Mouse (Mus musculus) forebrain, postnatal 0 days (tissue): Measurements from ENCODE around the gene Igfbp3. TPM values are rescaled to one million over a fixed set of nuclear protein-coding genes. Genes with fewer than 3 reads are reported as not detected.

ENCODE experiments used
- ATAC-seq: fragments of 200-750 bp; cut with Nextera tagmentation; 2 replicates; pipeline ENCODE4 v1.8.0; 2017; ENCODE audit warnings: mild to moderate bottlenecking, moderate library complexity
- DNase-seq: peaks from one replicate; pipeline ENCODE4 v3.0.0-alpha.2; 2015
- H3K27ac ChIP-seq: fragments of 300-500 bp; sonication (generic); 2 replicates; pipeline ENCODE4 v1.5.1; 2014; ENCODE audit warnings: low read depth, mild to moderate bottlenecking, antibody characterized with exemption, low read length, moderate library complexity, mixed read lengths
- H3K27me3 ChIP-seq: fragments of 300-500 bp; sonication (generic); 2 replicates; pipeline ENCODE4 v1.6.1; 2014; ENCODE audit warnings: mild to moderate bottlenecking, low read length, mixed read lengths; ENCODE audit not compliant: insufficient read depth
- H3K36me3 ChIP-seq: fragments of 300-500 bp; sonication (generic); 2 replicates; pipeline ENCODE4 v1.6.1; 2014; ENCODE audit warnings: mild to moderate bottlenecking, moderate library complexity; ENCODE audit not compliant: insufficient read depth
- H3K4me1 ChIP-seq: fragments of 300-500 bp; sonication (generic); 2 replicates; pipeline ENCODE4 v1.6.1; 2014; ENCODE audit warnings: antibody characterized with exemption; ENCODE audit not compliant: insufficient read depth
- H3K4me2 ChIP-seq: fragments of 300-500 bp; sonication (generic); 2 replicates; pipeline ENCODE4 v1.6.1; 2014; ENCODE audit warnings: low read depth, mild to moderate bottlenecking, moderate library complexity
- H3K4me3 ChIP-seq: fragments of 300-500 bp; sonication (generic); 2 replicates; pipeline ENCODE4 v1.5.1; 2014; ENCODE audit warnings: low read depth, low read length, mixed read lengths
- H3K9ac ChIP-seq: fragments of 300-500 bp; sonication (generic); 2 replicates; pipeline ENCODE4 v1.6.1; 2014; ENCODE audit warnings: mild to moderate bottlenecking
- H3K9me3 ChIP-seq: fragments of 300-500 bp; sonication (generic); 2 replicates; pipeline ENCODE4 v1.6.1; 2016; ENCODE audit warnings: low read length
- CTCF ChIP-seq: sonication (generic); IDR thresholded peaks from 2 replicates; pipeline ENCODE4 v1.5.1; 2016; ENCODE audit warnings: antibody characterized with exemption, control low read depth, low read depth
- WGBS: fragments of 180-500 bp; shearing (Covaris S2); extraction: QIAGEN DNeasy Blood & Tissue Kit; methylation state at CpG from one replicate; pipeline ENCODE4 v1.1.7; 2014; 5-methylcytosine and 5-hydroxymethylcytosine counted together
- polyA plus RNA-seq: library from polyadenylated mRNA; unstranded; fragments of >200 nt; fragmentation: Nextera tagmentation; extraction: Ambion mirVana; gene quantifications from 2 replicates; pipeline ENCODE4 v1.2.1, GENCODE M21; 2015
- total RNA-seq: library from RNA; depleted of rRNA; stranded (reverse); fragments of >200 nt; gene quantifications from 2 replicates; pipeline ENCODE4 v1.2.3, GENCODE M21; 2014

The Igfbp3 gene
- total and polyA plus RNA-seq, 2 experiments from 2014 or later: 32.6 to 61.9 TPM

DNA sequence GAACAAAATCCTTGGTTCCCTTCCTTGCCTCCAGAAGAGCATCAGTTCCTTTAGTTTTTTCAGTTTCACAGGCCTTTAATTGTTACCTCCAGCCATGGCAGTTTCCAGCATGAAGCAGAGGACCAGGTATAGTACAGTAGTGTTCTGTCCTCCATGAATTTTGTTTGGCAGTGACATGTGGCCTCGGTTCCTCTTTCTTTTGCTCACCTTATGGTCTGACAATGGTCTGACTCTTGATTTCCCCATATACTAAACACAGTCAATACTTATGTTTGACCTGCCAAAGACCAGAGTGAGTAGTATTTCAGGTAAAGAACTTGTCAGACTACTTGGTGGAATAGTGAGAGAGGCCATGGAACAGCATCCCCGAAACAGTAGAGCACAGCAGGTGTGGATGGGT is 23.0 kb upstream of the Igfbp3 start:
- no peak for TF ChIP-seq CTCF
- DNase-seq (no peak), ATAC-seq (no peak)
- Histone ChIP-seq H3K27ac (no peak overlapping the region), H3K27me3 (no peaks in the 10 kb centered on the region), H3K4me1 (no peaks in the 10 kb centered on the region), H3K9ac (no peak overlapping the region), H3K4me3 (no peak overlapping the region), H3K9me3 (no peaks in the 10 kb centered on the region), H3K4me2 (no peak overlapping the region), H3K36me3 (no peaks in the 10 kb centered on the region)
- WGBS: 93% methylated on average over 2 of the region's 2 CpGs

DNA sequence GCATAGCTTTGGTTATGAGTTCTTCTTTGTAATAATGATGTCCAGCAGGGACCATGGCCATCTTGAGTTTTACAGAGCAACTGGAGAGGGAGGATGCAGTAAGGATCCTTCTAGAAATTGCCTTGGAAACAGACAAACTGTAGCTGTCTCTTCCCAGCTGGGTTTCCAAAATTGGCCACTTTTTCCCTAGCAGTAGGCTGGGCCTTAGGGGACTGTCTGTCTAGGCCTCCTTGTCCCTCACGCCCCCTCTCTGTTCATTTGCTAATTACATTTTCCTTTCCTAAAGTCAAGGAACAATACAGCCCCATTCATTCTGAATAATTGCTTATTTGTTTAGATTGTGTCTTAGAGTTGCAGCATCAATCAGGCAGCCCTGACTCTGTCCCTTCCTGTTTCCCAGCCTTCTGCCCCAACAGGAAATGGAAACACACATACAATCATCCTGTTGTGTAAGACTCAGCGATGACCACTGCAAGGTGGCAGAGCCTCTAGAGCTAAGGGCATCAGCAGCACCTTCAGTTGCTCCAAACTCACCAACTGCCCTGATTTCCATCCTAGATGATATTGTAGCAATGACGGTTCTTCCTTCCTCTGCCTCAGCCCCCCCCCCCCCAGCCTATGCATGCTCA is 21.4 kb upstream of the Igfbp3 start:
- Histone ChIP-seq H3K4me2 (no peak overlapping the region), H3K36me3 (no peaks in the 10 kb centered on the region), H3K4me3 (no peak overlapping the region), H3K27ac (no peak overlapping the region), H3K27me3 (no peaks in the 10 kb centered on the region), H3K4me1 (no peaks in the 10 kb centered on the region), H3K9ac (no peak overlapping the region), H3K9me3 (no peaks in the 10 kb centered on the region)
- ATAC-seq: peak; percentile 74
- TF ChIP-seq CTCF: no peak
- WGBS: 48% methylated on average over 3 of the region's 3 CpGs
- no peak for DNase-seq

DNA sequence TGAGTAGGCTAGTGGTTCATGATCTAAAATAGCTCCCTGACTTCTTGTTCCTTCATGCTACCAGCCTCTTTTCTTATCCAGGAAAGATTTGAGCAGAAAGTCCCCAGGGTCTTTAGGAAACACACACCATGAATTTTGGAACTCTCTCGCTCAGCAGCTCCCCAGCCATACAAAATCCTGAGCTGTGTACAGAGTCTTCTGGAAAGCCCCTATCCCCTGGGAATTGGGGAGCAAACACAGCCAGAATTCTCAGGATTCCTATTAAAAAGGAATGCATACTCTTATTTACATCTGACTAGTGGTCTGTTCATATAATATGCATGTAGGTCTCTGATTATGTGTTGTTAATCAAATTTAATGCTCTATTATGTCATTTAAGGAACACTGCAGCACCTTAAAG is 20.7 kb upstream of the Igfbp3 start:
- no peak for TF ChIP-seq CTCF
- H3K9ac ChIP-seq: no peak overlapping the region
- no peaks in the 10 kb centered on the region for H3K4me1 ChIP-seq
- no peak overlapping the region for H3K4me2 ChIP-seq
- DNase-seq (no peak), ATAC-seq (no peak)
- WGBS: 95% methylated on average over 1 of the region's 1 CpGs
- H3K27ac ChIP-seq: no peak overlapping the region
- no peaks in the 10 kb centered on the region for H3K27me3 ChIP-seq
- H3K4me3 ChIP-seq: no peak overlapping the region
- H3K36me3 ChIP-seq: no peaks in the 10 kb centered on the region
- H3K9me3 ChIP-seq: no peaks in the 10 kb centered on the region

DNA sequence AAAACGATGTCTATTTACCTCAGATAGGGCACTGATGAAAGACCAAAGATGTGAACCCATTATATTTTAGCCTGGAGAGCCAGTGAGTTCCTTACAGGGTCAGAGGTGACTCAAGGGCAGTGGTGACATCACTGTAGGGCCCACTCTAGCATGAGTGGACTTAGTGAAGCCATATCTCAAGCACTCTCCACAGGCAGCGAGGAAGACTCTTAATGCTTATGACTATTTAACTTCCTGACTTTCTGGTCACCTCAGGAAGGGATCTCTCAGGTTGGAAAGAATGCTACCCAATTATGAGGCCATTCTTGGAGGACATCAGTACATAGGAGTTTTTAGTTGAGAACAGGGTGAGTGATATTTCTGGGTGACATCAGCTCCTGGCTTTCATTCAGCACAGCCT is 19.6 kb upstream of the Igfbp3 start:
- no peak for TF ChIP-seq CTCF
- Histone ChIP-seq H3K36me3 (no peaks in the 10 kb centered on the region), H3K9ac (no peak overlapping the region), H3K4me2 (no peak overlapping the region), H3K9me3 (no peaks in the 10 kb centered on the region), H3K27ac (no peak overlapping the region), H3K4me3 (no peak overlapping the region), H3K4me1 (no peaks in the 10 kb centered on the region), H3K27me3 (no peaks in the 10 kb centered on the region)
- no peak for DNase-seq
- ATAC-seq: no peak
- WGBS: 85% methylated on average over 2 of the region's 2 CpGs

GRCm38 (mm10) chr11:7231958-7232357 is 18.2 kb upstream of the Igfbp3 start:
- no peak overlapping the region for H3K27ac ChIP-seq
- no peak overlapping the region for H3K4me3 ChIP-seq
- no peak overlapping the region for H3K4me2 ChIP-seq
- no peak for DNase-seq
- WGBS: 96% methylated on average over 4 of the region's 4 CpGs
- H3K9ac ChIP-seq: no peak overlapping the region
- no peaks in the 10 kb centered on the region for H3K36me3 ChIP-seq
- H3K27me3 ChIP-seq: no peaks in the 10 kb centered on the region
- no peak for TF ChIP-seq CTCF
- H3K9me3 ChIP-seq: no peaks in the 10 kb centered on the region
- ATAC-seq: no peak
- H3K4me1 ChIP-seq: no peaks in the 10 kb centered on the region

DNA sequence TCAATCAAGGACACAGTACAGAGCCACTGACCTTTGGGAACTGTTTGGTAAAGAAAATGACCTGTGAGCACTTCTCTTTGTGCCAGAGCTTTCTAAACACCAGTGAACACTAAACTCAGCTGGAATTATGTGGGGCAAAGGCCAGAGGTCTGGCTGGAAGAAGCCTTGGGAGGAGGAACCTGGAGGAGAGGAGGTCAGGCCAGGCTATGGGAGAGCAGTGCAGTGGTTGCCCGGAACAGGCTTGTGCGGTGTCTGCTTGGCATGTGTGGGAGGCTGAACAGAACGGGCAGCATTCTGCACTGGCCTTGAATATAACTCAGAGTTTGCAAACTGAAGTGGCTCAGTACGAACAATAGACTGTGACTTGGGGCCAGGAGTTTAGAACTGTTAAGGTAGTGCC is 16.3 kb upstream of the Igfbp3 start:
- H3K36me3 ChIP-seq: no peaks in the 10 kb centered on the region
- WGBS: 79% methylated on average over 4 of the region's 4 CpGs
- no peak for TF ChIP-seq CTCF
- no peaks in the 10 kb centered on the region for H3K4me1 ChIP-seq
- DNase-seq: no peak
- H3K27me3 ChIP-seq: no peaks in the 10 kb centered on the region
- H3K27ac ChIP-seq: no peak overlapping the region
- no peak overlapping the region for H3K4me2 ChIP-seq
- ATAC-seq: no peak
- H3K4me3 ChIP-seq: no peak overlapping the region
- H3K9ac ChIP-seq: no peak overlapping the region
- no peaks in the 10 kb centered on the region for H3K9me3 ChIP-seq

DNA sequence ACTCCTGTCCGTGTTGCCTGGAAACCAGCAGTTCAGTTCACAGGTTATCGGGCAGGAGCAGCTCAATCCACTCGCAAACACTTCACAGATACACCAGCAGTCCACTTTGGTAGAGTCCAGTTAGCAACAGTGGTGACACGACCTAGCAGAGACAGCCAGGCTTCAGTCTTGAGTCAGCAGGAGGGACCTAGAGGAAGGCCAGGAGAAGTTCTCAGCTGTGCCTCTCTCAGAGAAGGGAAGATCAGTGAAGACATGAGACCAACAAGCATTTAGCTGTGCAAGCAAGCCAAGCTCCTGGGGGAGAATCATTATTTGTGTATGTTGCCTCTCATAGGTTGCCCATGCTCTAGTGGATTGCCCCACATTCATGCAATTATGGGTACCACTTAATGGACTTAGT is 14.4 kb upstream of the Igfbp3 start:
- no peak overlapping the region for H3K9ac ChIP-seq
- H3K4me3 ChIP-seq: no peak overlapping the region
- no peaks in the 10 kb centered on the region for H3K9me3 ChIP-seq
- H3K4me2 ChIP-seq: no peak overlapping the region
- no peak for ATAC-seq
- no peak for DNase-seq
- no peaks in the 10 kb centered on the region for H3K36me3 ChIP-seq
- 90% methylated on average over 4 of the region's 4 CpGs for WGBS
- H3K27me3 ChIP-seq: no peaks in the 10 kb centered on the region
- no peak for TF ChIP-seq CTCF
- no peak overlapping the region for H3K27ac ChIP-seq
- H3K4me1 ChIP-seq: no peaks in the 10 kb centered on the region
